Mouse (Mus musculus): Measurements from ENCODE around the gene Fam185a. TPM values are rescaled to one million over a fixed set of nuclear protein-coding genes. Genes with fewer than 3 reads are reported as not detected.
A peak's percentile ranks its signal among the peaks of the same experiment; 100 is the strongest.

Fam185a gene
- polyA plus RNA-seq (2015; fragmentation: Nextera tagmentation; extraction: Ambion mirVana), result 5.5 and 6.0 TPM in 2 replicates

DNA sequence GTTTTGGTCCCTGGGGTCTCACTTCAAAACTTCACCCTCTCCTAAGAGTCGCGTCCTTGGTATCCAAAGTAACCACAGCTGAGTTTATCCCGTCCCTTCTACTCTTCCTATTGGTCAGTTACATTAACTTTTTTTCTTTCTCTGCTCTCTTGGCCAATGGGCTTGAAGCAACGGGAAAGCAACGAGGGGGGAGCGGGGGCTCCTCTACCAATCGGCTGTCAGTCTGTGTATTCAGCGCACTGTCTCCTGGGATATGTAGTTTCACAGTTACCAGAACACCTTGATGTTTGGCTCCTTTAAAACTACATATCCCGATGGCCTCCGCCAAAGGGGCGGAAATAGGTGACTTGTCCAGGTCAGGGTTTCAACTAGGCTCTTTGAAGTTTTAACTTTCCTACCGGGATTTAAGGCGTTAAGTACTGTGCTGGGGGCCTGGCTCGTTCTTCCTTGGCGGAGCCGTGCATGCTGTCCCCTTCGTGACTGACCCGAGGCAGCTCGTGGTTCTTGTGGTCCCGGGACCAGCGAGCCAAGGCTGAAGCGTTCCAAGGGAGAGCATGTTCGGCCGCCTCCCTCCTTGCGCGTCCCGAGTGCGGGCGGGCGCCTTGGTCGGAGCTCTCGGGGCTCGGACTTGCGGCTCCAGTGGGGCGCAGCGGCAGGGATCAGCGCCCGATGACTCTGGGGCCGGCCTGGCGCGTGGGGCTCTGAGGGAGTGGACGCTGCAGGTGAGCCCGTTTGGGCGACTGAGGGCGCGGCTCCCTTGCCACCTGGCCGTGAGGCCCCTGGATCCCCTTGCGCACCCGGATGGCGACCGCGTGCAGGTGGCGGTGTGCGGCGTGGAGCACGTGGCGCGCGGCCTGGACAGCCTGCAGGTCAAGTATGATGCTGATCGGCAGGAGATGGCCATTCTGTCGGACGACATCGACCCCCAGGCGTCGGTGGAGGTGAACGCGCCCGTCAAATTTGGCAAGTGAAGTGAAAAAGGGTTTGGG is at the start of gene Fam185a, which contains the start of gene Ccdc146:
TSS of gene Fam185a (plus strand) at position 345 of the 989 bp plus-strand sequence.
TSS of gene Ccdc146 (minus strand) at position 64 of the 989 bp plus-strand sequence.
- H3K9me3 ChIP-seq, result no peaks in the 10 kb centered on the region
- H3K9ac ChIP-seq, result peak within 1 kb of the TSS; percentile 61
- H3K4me3 ChIP-seq, result peak within 1 kb of the TSS; percentile 72
- ATAC-seq (ENCODE audit: borderline replicate concordance, extremely low read depth, low FRiP score, low TSS enrichment), result peak; percentile 100
- H3K27ac ChIP-seq, result peak within 1 kb of the TSS; percentile 38; the same call in 1 of the 2 replicates
- H3K27me3 ChIP-seq, result no peaks in the 10 kb centered on the region
- H3K36me3 ChIP-seq, result no peaks in the 10 kb centered on the region
- H3K4me2 ChIP-seq, result peak within 1 kb of the TSS; percentile 91
- peaks cover 11% of the 10 kb centered on the region for H3K4me1 ChIP-seq
- under 1% methylated on average over 68 of the region's 68 CpGs for WGBS

DNA sequence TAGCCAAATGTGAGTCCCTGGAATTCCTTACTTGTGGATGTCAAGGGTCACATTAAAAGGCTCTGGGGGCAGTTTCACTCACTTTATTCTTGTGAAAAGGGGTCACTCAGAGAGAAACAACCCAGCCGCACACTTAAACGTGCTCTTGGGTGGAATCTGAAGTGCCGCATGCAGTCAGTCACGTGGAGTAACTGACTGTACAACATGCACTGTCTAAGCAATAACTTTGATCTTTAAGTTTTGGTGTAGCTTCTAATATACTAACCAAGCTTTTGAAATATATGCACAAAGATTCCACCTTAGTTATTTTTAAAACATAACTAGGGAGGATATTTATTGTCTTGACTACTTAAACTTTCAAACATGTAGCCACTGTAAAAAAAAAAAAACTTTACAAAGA is 47.8 kb upstream of the Fam185a start:
- Histone ChIP-seq H3K36me3 (no peaks in the 10 kb centered on the region), H3K9me3 (no peaks in the 10 kb centered on the region), H3K4me2 (no peak overlapping the region), H3K27me3 (peaks cover 12% of the 10 kb centered on the region; the same call in 1 of the 2 replicates), H3K27ac (no peak overlapping the region), H3K4me1 (peaks cover 3% of the 10 kb centered on the region; the same call in 1 of the 2 replicates), H3K9ac (no peak overlapping the region), H3K4me3 (no peak overlapping the region)
- 39% methylated on average over 4 of the region's 4 CpGs for WGBS
- ATAC-seq (ENCODE audit: borderline replicate concordance, extremely low read depth, low FRiP score, low TSS enrichment), result no peak

DNA sequence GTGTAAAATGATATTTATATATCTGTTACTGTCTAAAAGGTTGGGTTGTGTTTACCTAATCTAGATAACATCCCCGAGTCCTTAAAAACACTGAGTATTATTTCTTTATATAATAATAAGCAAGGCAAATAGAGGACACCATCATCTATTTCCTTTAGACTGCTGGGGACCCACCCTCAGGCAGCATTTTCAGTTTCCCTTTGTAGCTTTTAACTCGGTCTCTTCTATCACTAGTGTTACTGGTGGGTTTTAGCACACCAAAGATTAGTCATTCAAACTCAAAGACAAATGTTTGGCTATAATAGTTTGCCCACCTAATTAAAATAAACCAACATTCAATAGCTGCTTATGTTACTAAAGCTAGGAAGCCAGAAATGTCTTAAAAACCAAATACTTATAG is 46.4 kb upstream of the Fam185a start:
- WGBS, result 25% methylated on average over 2 of the region's 2 CpGs
- Histone ChIP-seq H3K9me3 (no peaks in the 10 kb centered on the region), H3K27ac (no peak overlapping the region), H3K27me3 (peaks cover 2% of the 10 kb centered on the region; the same call in 1 of the 2 replicates), H3K9ac (no peak overlapping the region), H3K4me1 (peaks cover 9% of the 10 kb centered on the region), H3K4me3 (no peak overlapping the region), H3K36me3 (no peaks in the 10 kb centered on the region), H3K4me2 (no peak overlapping the region)
- no peak for ATAC-seq (ENCODE audit: borderline replicate concordance, extremely low read depth, low FRiP score, low TSS enrichment)

DNA sequence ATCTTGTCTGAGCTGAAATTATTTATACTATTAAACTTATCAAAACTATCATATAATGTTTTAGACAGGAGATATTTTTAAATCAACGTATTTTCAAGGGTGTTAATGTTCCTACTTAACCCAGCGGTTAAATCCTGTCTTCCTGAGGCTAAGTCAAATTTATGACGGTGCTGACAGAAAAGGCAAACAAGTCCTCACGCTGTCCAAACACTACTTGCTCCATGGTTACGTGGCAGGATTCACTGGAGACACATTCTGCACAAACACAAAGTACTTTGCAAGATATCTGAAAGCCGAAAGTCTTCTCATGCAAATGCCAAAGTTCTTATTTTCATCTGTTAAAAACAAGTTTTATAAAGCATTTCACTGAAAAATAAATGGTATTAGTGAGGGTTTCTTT is 42.8 kb upstream of the Fam185a start:
- ATAC-seq (ENCODE audit: borderline replicate concordance, extremely low read depth, low FRiP score, low TSS enrichment), result no peak
- no peak overlapping the region for H3K4me3 ChIP-seq
- H3K9me3 ChIP-seq, result no peaks in the 10 kb centered on the region
- H3K27ac ChIP-seq, result no peak overlapping the region
- H3K9ac ChIP-seq, result no peak overlapping the region
- H3K27me3 ChIP-seq, result no peaks in the 10 kb centered on the region
- no peak overlapping the region for H3K4me2 ChIP-seq
- H3K4me1 ChIP-seq, result peaks cover 14% of the 10 kb centered on the region
- WGBS, result 14% methylated on average over 6 of the region's 6 CpGs
- H3K36me3 ChIP-seq, result no peaks in the 10 kb centered on the region

DNA sequence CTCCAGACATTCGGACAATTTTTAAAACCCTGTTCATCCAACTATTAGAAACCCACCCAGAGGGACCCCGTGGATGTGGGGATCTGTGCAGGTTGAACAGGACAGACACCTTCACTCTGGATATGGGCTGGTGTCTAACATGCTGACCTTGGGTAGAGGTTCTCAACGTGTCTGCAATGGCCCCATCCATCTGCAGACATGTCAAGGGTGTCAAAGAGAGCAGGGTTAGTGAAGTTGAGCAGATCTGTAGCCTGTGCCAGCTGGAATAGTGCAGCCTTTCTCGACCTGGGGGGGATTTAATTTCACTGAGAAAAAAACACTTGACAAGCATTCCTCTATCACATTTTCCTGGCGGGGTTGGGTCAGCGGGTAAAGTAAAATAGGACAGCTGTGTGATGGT is 42.1 kb upstream of the Fam185a start:
- H3K4me2 ChIP-seq, result no peak overlapping the region
- no peak overlapping the region for H3K9ac ChIP-seq
- ATAC-seq (ENCODE audit: borderline replicate concordance, extremely low read depth, low FRiP score, low TSS enrichment), result no peak
- 31% methylated on average over 6 of the region's 6 CpGs for WGBS
- no peaks in the 10 kb centered on the region for H3K9me3 ChIP-seq
- no peak overlapping the region for H3K27ac ChIP-seq
- no peaks in the 10 kb centered on the region for H3K36me3 ChIP-seq
- no peak overlapping the region for H3K4me3 ChIP-seq
- no peaks in the 10 kb centered on the region for H3K27me3 ChIP-seq
- peaks cover 14% of the 10 kb centered on the region for H3K4me1 ChIP-seq

DNA sequence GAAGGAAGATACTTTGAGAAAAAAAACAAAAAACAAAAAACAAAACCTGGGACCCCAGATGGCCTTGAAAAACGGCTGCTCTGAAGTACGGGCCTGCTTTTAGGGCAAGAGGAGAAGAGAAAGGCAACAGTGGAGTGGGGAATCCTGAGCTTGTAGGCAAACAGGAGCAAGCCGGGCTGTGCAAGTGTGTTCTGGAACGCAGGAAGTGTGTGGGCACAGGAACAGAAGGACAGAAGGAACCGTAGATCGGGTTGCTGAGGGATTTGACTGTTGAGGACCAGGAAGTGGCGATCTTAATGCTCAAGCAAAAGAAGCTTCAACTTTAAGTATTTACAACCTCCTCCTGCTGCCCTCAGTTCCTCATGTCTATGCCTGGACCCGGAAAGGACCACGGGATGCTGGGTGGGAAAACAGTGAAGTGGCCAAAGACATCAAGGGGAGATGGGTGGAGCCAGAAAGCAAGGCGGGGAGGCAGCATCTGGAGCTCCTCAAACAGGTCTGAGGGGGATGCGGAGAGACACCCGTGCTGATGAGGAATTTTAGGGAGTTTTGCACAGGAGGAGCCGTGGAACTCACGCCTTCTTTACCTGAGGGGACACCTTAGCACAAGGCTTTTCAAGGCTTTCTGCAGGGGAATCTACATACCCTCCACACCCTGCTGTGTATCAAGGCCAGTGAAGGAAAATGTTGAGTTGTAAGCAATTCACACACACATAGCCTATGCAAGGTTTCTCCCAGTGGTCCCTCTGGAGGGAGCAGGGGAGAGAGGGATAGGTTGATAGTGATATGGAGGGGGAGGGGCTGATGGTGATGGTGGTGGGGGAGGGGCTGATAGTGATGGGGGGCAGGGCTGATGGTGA is 41.1 kb upstream of the Fam185a start:
- no peak for ATAC-seq (ENCODE audit: borderline replicate concordance, extremely low read depth, low FRiP score, low TSS enrichment)
- H3K36me3 ChIP-seq, result no peaks in the 10 kb centered on the region
- peaks cover 14% of the 10 kb centered on the region for H3K4me1 ChIP-seq
- H3K27ac ChIP-seq, result 0 out of 2 replicates have a peak overlapping the region, but pooled peaks have one; percentile 13
- no peak overlapping the region for H3K9ac ChIP-seq
- H3K4me2 ChIP-seq, result no peak overlapping the region
- WGBS, result 26% methylated on average over 14 of the region's 14 CpGs
- H3K4me3 ChIP-seq, result no peak overlapping the region
- H3K9me3 ChIP-seq, result no peaks in the 10 kb centered on the region
- H3K27me3 ChIP-seq, result no peaks in the 10 kb centered on the region

DNA sequence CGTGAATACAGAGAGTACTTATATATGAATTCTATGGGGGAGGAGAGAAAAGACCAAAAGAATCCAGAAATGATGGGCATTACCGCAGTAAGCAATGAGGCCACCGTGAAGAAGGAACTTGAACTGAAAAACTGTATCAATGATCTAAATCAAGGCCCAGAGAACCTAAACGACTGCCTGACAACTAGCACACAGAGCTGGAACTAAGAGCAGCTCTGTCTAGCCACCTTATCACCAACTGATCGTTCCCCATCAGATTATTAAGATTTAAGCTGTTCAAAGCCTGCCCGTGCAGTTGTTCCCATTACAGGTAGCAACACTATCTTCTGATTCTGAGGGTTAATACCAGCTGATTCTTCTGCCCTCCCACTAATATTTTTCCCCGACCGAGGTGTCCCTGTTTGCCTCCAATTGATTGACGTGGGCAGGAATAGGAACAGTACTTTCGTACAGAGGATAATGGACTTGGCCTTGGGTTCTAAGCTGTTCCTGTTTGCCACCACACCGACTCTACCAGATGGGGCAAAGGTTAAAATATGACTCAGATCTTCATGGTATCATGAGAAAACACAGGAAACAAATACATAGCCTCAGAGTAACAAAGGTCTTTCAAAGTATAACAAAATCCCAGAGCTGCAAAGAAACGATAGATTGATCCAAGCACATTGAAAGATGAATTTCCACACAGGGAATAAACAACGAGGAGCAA is 40.4 kb upstream of the Fam185a start:
- Histone ChIP-seq H3K9me3 (no peaks in the 10 kb centered on the region), H3K36me3 (no peaks in the 10 kb centered on the region), H3K4me1 (peaks cover 14% of the 10 kb centered on the region), H3K4me2 (no peak overlapping the region), H3K27ac (no peak overlapping the region), H3K9ac (no peak overlapping the region), H3K27me3 (no peaks in the 10 kb centered on the region), H3K4me3 (no peak overlapping the region)
- WGBS, result 66% methylated on average over 13 of the region's 13 CpGs
- ATAC-seq (ENCODE audit: borderline replicate concordance, extremely low read depth, low FRiP score, low TSS enrichment), result no peak

DNA sequence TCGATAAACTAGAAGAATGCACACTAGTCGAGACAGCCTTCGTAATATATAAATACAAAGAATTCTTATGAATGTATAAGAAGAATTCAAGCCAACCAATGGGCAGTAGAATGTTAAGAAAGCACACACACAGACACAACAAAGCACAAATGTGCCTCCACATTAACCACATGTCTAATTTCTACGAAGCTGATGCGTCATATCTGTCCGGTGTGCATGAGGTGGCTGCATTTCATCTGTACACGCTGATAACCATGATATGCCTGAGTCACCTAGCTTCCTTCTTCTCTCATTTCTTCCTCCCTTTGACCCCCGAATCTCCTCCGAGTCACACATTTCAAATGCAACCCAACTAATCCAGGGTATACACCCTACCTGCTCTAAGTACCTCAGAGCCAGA is 39.8 kb upstream of the Fam185a start:
- Histone ChIP-seq H3K9me3 (no peaks in the 10 kb centered on the region), H3K4me2 (no peak overlapping the region), H3K4me1 (peaks cover 14% of the 10 kb centered on the region), H3K9ac (no peak overlapping the region), H3K36me3 (no peaks in the 10 kb centered on the region), H3K4me3 (no peak overlapping the region), H3K27me3 (no peaks in the 10 kb centered on the region), H3K27ac (no peak overlapping the region)
- ATAC-seq (ENCODE audit: borderline replicate concordance, extremely low read depth, low FRiP score, low TSS enrichment), result no peak
- WGBS, result 85% methylated on average over 9 of the region's 9 CpGs

DNA sequence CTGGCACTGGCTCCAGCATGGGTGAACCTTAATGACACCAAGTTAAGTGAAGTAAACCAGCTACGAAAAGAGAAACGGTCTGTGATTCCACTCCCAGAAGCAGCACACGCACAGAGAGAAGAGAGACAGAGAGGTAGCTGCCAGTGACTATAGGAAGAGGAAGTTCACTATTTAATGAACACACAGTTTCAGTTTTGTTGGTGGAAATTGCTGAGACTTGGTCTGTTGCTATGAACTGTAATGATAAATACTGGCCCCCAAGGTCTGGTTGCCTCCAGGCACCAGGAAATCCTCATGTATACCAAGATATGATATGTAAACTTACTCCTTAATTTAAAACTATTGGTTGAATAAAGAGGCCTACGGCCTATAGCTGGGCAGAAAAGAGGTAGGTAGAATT is 38.3 kb upstream of the Fam185a start:
- peak overlapping the region; percentile 3; the same call in 1 of the 2 replicates for H3K27ac ChIP-seq

DNA sequence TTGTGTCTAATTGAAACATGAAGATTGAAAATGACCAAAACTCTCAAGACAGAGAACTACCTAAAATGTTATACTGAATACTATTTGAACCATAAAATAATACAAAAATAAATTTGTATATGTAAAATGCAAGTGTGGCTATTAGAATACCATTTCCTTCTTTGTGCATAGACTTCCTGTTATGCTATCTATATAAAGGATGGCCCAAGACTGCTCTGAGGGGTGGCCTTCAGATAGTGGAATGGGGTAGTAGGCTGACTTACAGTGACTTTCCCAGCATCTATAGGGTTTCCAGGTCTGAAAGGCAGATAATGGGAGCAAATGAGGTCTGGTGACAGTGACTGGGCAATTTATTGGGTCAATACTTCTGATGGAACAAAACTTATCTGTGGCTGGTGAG is 37.4 kb upstream of the Fam185a start:
- no peak overlapping the region for H3K4me2 ChIP-seq
- H3K9me3 ChIP-seq, result no peaks in the 10 kb centered on the region
- H3K36me3 ChIP-seq, result no peaks in the 10 kb centered on the region
- H3K27ac ChIP-seq, result no peak overlapping the region
- peaks cover 19% of the 10 kb centered on the region for H3K4me1 ChIP-seq
- H3K4me3 ChIP-seq, result no peak overlapping the region
- ATAC-seq (ENCODE audit: borderline replicate concordance, extremely low read depth, low FRiP score, low TSS enrichment), result no peak
- no peak overlapping the region for H3K9ac ChIP-seq
- no peaks in the 10 kb centered on the region for H3K27me3 ChIP-seq

More for the DNA sequence above, 38.3 kb upstream of the Fam185a start:
- no peak overlapping the region for H3K4me3 ChIP-seq
- H3K27me3 ChIP-seq, result no peaks in the 10 kb centered on the region
- 52% methylated on average over 4 of the region's 4 CpGs for WGBS
- no peak for ATAC-seq (ENCODE audit: borderline replicate concordance, extremely low read depth, low FRiP score, low TSS enrichment)
- H3K9me3 ChIP-seq, result no peaks in the 10 kb centered on the region
- H3K9ac ChIP-seq, result no peak overlapping the region
- no peak overlapping the region for H3K4me2 ChIP-seq
- no peaks in the 10 kb centered on the region for H3K36me3 ChIP-seq
- H3K4me1 ChIP-seq, result peaks cover 16% of the 10 kb centered on the region

DNA sequence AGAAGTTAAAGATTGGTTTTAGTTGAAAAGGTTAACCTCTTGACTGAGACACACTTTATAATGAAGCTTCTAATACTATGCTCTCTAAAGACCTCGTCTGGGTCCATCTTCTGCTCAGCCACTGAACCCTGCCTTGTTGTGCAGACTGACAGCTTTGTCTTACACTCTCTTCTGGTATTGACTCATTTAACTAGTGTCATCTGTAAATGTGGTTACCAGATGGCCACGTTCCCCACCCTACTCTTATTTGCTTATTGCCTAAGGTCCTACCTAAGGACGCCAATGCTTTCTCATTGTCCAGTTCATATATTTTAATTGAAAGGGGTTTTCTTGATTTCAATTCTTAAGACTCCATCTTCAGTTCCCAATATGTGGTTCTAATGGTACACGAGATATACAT is 35.9 kb upstream of the Fam185a start:
- Histone ChIP-seq H3K4me2 (no peak overlapping the region), H3K27me3 (no peaks in the 10 kb centered on the region), H3K36me3 (no peaks in the 10 kb centered on the region), H3K4me1 (0 out of 2 replicates have a peak, but pooled peaks cover 5% of the 10 kb centered on the region), H3K4me3 (no peak overlapping the region), H3K9ac (no peak overlapping the region), H3K27ac (no peak overlapping the region), H3K9me3 (no peaks in the 10 kb centered on the region)
- WGBS, result 79% methylated on average over 4 of the region's 4 CpGs
- no peak for ATAC-seq (ENCODE audit: borderline replicate concordance, extremely low read depth, low FRiP score, low TSS enrichment)
